Mouse (Mus musculus): ENCODE measurements at regions not wholly inside any gene's neighbourhood (a gene's known extent, or its start where the extent isn't known, plus 50 kb on each side); places are given as distances from the start of the nearest gene placed in this dataset.

DNA sequence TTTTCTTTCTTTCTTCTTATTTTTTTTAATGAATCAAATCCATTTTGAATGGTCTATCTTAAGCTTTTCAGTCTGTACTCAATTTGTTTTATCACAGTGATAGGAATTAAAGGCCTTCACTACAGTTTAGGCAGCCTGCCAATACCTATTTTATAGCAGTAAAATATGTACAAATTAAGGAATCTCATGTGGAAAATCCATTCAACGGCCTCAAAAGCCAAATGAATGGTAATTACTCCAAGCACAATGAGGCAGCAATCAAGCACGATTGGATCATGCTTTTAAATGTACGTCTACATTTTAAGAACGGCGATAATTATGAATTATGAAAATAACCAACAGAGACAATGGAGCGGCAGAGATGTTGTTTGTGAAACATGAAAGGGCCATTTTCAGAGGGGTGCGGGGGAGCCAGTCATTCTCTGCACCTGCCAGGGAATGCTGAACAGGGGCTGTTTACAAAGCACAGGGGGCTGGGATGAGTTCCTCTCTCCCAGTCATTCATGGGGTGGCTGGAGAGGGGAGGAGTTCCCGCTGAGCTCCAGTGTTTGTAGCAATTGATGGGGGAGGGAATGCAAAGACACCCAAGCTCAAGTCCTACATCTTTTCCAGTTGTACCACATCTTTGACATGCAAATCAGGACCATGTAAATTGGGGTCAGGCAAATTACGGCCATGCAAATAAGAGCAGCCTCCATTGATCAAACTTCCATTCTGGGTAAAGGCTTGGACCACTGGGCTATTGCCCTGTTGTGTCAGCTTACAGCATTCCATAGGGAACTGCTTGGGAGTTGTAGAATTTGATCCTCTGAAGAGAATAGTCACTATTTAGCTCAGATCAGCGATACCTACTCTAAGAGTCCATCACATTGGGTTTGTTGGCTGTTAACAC is 381.1 kb upstream of the Castor2 start:
- ATAC-seq (replicated peaks; ENCODE audit: low FRiP score, poor library complexity, severe bottlenecking): no peak

DNA sequence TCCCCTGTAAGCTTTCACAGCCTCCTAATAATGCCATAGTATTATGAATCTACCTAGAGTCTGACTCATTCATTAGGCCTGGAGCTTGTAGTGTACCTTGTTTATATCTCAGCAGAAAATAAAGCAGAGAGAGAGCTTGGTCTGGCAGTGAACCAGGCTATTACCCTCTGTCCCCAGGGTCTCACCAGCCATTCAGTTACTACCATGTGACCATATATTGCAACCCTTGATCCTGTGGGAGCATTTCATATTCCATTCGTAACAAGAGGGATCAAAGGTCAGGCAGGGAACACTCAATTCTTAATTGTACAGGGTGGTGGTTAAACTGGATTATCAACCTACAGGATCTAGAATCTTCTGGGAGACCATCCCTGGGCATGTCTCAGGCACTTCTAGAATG is 383.7 kb upstream of the Castor2 start:
- ATAC-seq (replicated peaks; ENCODE audit: low FRiP score, poor library complexity, severe bottlenecking): no peak

DNA sequence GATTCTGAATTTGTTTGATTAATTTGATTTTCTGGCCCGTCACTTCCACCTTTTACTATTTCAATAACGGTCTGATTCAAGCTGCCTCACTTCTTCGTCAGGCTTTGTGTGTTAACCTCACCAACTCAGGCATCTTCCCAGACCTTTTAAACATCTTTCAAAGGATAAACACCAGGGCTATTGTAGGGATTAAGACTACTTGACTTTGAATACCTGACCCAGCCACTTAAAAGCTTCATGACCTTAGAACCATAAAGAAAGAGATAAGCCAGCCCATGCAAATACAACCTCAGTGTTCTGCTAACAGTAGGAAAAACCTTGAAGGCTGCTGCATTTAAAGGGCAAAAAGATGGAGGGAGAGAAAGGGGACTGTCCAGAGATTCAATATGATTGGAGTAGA is 386.9 kb upstream of the Castor2 start:
- no peak for ATAC-seq (replicated peaks; ENCODE audit: low FRiP score, poor library complexity, severe bottlenecking)

DNA sequence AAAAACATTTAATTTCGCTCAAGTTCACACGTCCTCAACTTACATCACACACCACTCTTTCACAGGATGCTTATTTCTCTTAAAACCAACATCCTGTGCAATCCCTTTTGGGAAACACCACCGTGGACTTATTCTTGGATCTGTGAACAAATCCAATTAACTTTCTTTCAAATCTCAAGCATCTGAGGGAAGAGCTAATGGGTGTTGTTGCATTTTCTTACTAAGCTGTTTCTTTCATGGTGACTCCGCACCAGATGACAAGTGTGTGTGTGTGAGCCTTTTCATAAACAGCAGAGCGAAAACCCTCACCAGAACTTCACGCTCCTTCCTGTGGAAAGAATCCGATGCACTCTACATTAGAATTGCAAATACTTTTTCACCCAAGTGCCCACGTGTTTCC is 390.6 kb upstream of the Castor2 start:
- ATAC-seq (replicated peaks; ENCODE audit: low FRiP score, poor library complexity, severe bottlenecking): no peak

DNA sequence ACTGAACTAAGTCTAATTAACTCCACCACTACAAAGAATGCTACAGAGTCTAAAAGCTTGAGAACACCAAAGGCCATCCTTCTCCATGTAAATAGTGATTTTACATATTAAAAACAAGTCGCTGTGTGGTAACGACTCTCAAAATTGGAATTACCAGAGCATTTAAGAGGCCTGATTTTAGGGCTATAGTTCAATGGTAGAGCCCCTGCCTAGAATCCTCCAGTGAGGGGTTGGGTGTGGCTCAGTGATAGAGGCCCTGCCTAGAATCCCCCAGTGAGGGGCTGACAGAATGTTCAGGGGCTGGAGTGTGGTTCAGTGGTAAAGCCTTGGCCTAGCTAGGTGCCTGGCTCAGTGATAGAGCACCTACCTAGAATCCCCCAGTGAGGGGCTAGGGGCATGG is 413.3 kb upstream of the Castor2 start:
- ATAC-seq (replicated peaks; ENCODE audit: low FRiP score, poor library complexity, severe bottlenecking): no peak

DNA sequence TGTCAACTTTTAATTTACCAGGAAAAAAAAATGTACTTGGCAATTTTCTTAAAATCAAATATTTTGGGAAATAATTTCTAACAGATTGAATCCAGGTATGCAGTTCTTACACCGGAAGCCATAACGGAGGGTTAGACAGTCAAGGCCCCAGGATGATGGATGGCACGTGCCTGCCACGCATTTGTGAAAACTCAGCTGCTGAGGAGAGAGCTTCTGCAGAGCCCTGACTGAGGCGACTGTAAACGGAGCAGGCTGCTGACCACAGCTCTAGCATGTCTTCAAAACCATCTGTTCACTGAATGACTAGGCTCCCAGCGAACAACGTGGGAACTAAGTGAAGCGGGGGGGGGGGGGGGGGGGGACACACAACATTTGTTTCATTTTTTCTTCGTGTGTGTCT is 416.5 kb upstream of the Castor2 start:
- ATAC-seq (replicated peaks; ENCODE audit: low FRiP score, poor library complexity, severe bottlenecking): no peak

DNA sequence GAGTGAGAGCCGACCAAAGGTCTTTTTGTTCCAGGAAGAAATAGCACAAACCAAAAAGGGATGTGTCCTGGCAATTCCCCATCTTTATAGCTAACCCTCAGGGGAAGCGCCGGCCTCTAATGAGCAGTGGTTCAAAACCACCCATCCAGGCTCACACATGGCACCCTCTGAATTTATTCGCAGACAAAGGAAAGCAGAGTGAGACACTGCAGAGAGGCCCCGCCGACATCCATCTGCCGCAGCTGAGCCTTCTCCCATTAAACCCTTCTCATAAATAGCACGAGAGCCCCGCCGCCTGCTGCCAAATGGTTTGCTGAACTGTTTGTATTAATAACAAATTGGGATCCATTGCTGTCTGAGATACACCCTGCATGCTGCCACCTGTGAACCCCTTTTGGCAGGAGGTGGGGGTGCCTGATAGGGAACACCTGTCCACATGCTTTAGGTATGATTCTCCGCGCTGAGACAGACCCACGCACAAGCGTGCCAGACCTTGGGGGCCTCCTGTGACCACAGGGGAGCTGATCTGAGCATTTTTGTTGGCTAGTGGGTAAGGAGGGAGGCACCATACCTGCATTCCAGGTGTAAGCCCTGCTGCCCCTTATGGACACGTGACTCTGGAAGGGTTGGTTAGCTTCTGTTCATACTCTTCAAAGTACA is 422.6 kb upstream of the Castor2 start:
- no peak for ATAC-seq (replicated peaks; ENCODE audit: low FRiP score, poor library complexity, severe bottlenecking)

DNA sequence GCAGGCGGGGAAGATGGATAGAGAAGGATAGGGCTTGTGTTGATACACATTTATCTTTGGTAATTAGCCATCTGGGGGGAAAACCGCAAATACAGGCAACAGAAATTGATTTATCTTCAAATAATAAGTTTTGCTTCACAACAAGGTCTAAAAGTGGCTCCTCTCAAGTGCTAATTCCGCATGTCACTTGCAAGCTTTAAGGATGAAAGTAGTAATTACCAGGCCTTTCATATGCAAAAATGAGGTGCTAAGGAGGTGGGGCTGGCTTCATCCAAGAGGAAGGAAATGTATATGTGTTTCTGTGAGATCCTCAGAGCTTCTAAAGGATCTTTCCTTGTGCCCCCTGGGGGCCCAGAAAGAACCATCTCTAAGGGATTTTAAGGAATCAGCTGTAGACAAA is 423.9 kb upstream of the Castor2 start:
- ATAC-seq (replicated peaks; ENCODE audit: low FRiP score, poor library complexity, severe bottlenecking): no peak

DNA sequence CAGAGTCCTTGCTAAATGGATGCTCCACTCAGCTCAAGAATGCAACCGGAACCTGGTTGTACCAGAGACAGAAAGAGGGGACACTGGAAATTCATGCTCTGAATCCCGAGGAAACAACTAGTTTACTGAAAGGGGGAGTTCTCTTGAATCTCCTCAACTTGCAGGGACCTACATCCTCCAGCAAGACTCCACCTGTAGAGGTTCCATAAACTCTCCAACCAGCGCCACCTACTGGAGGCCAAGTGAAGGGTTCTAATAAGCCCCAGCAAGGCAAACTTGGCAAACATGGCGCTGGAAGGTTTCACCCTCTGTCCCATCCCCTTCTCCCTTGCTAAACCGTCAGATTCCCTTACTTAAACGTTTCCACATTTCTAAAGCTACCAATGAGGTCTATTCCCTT is 433.0 kb upstream of the Castor2 start:
- no peak for ATAC-seq (replicated peaks; ENCODE audit: low FRiP score, poor library complexity, severe bottlenecking)

DNA sequence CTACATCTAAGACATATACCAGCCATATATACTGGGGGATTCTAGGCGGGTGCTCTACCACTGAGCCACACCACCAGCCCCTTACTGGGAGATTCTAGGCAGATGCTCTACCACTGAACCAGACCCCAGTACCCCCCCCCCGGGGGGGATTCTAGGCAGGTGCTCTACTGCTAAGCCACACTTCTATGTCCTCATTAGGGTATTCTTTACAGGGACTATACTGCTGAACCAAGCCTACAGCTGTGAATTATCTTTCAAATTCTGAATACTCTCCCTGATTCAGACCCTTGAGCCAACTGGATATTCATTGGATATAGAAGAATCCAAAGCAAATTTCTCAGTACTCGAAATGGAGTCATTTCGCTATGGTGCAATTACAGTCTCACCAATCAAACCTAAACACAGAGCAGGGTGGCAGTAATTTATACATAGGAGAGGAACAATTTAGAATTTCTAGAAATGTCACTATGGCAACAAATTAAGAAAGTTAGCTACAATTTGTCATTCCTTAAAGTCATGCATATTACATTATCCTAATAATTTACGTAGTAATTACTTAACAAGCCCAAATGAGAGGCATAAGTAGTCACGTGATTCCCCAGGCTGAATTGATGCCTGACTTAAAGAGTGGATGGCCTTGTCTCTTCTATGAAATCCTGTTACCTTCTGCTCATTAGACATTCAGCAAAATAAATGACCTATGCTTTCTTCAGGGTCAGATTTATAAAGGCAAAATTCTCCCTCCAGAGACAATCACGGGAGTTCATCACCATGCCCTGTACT is 436.8 kb upstream of the Castor2 start:
- no peak for ATAC-seq (replicated peaks; ENCODE audit: low FRiP score, poor library complexity, severe bottlenecking)

DNA sequence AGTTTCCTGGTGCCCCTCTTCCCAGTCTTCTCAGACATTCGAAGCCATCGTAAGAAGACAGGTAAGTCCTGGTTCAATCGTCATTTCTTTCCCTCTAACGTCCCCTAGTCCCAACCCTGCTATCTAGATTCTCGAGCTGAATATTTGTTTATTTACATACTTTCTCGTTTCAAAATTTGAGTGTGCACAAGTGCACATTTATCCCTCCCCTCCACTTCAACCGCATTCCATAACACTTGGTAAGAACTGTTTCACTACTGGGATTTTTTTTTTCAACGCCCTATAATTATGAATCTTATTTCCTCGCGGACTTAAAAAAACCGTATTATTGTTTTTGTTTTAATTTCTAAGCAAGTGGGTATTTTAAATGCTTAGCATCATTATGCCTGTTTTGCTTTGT is 439.2 kb upstream of the Castor2 start:
- no peak for ATAC-seq (replicated peaks; ENCODE audit: low FRiP score, poor library complexity, severe bottlenecking)

DNA sequence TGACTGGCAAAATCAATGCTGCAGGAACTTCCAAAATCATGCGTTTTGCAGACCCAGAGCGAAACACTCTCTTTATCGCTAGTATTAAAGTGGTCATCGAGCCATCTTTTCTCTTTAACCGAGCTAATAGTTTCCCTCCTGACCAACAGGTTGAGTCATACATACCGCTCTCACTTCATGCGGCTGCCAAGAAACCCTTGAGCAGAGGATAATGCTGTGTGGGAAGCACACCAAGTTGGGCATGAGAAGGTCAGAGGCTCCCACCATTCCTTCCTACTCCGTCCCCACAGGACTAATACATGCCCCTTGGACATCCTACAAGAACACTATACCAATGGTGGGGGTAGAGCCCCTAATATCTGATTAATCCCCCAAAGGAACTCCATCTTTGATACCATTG is 442.7 kb upstream of the Castor2 start:
- no peak for ATAC-seq (replicated peaks; ENCODE audit: low FRiP score, poor library complexity, severe bottlenecking)

DNA sequence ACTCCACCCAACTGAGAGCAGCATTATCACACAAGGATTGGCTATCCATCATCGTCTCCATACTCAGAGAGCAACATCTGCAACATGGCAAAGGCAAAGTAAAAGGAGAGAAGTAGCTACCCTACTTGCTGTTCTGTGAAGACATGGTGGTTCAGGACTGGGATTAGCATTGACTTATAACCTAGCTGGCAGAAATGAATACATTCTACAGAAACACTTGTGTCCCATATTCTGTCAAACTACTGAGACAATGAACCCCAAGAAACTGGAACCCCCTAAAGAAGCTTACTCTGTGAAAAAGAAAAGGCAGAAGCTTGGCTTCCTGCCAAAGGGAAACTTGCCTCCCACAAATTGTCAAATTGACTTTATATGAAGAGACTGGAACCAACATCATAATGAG is 446.1 kb upstream of the Castor2 start:
- ATAC-seq (replicated peaks; ENCODE audit: low FRiP score, poor library complexity, severe bottlenecking): no peak

DNA sequence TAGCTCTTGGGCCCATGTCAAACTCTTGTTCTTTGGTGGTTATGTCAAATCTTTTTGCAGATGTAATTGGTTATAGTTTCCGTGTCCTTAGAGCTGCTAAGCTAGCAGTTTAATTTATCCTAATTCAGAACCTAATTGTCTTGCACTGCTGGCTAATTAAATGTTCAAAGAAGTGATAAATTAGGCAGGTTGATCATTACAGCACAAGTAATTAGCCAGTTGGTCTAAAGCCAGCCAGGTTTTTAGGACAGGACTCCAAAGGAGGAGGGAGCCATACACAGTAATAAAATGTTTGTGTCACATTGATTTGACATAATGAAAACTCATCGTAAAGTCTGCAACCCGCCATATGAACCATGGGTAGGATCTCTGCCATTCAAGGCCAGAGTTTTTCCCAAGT is 449.3 kb upstream of the Castor2 start:
- no peak for ATAC-seq (replicated peaks; ENCODE audit: low FRiP score, poor library complexity, severe bottlenecking)

DNA sequence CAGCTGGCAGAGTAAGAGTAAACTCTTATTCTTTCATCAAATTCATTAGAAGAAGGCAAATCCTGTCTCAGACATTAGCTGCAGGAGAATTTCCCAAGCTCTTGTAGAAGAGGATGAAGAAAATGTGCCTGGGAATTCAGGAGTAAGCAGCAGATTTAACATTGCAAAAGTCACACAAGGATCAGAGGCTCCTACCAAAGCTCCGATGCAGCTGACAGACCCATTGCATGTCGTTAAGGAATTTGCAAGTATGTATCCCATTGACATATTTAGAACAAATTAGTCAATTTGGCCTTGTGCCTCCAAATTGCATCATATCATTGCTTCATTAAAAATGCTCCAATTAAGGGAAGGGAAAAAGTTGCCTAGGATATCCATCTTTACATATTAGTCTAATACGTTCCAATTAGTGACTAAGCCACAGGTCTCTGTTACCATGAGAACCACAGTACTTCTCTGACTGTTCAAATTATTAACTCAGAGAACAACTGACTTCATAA is 453.8 kb upstream of the Castor2 start:
- no peak for ATAC-seq (replicated peaks; ENCODE audit: low FRiP score, poor library complexity, severe bottlenecking)

DNA sequence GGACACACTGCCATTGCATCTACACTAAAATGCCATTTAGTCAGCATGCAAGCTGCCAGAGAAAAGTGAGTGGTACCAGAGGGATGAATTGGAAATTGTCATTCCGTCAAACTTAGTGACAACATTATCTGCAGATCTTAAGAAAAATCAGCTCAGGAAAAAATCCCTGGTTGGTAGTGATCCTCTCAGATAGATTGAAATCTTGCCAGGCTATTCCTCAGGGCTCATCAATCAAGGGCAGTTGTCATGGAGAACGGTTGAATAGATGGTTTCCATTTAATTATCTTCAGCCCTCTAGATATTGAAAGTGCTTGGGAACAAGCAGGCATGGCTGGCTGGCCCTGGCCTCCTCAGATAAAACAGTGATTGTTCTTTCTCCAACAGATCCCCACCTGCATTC is 456.2 kb upstream of the Castor2 start:
- no peak for ATAC-seq (replicated peaks; ENCODE audit: low FRiP score, poor library complexity, severe bottlenecking)

DNA sequence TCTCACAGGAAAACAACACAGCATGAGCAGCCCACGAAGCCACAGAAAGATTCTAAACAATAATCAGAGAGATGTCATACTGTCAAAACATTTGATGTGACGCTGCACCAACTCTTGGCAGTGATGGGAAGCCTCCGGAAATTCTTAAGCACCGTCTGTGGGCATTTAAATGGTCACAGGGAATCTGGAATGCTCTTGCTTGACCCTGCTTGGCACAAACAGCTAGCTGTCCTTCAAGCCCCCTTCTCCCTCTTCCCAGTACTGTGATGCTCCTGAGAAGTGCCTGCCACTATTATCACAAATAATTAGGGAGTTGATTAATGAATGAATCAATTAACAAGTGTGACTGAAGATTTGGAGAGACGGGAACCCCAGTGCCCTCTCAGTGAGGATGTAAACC is 465.0 kb upstream of the Castor2 start:
- ATAC-seq (replicated peaks; ENCODE audit: low FRiP score, poor library complexity, severe bottlenecking): no peak

DNA sequence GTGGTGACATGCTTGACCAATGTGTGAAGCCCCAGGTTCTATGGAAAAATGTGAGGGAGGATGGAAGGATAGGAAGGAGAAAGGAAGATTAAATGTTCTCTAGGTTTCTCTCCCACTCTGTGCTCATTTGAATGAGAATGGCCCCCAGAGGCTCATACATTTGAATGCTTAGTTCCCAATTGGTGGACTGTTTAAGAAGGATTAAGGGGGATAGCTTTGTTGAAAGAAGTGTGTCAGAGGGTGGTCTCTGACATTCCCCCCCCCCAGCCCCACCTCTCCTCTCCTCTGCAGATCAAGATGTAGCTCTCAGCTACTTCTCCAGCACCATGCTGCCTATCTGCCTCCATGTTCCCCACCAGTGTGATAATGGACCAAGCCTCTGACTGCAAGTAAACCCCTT is 467.7 kb upstream of the Castor2 start:
- no peak for ATAC-seq (replicated peaks; ENCODE audit: low FRiP score, poor library complexity, severe bottlenecking)

DNA sequence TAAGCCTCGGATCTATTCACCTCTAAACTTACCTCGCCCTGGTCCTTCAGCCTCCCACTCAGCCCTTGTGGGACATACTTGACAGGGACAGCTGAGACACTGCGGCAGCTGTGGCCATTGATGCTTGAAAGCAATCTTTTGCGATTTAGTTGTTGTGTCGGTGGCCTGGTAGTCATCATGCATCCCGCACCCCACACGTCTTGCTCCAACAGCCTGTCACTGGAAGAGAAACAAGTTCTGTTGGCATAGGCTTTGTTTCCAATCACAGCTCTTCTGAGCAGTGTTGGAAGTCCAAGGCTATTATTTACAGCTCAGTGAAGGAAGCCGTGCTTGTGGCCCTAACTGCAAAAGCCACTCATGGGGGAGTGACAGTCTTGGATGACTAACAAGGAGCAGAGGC is 480.2 kb upstream of the Castor2 start:
- no peak for ATAC-seq (replicated peaks; ENCODE audit: low FRiP score, poor library complexity, severe bottlenecking)

DNA sequence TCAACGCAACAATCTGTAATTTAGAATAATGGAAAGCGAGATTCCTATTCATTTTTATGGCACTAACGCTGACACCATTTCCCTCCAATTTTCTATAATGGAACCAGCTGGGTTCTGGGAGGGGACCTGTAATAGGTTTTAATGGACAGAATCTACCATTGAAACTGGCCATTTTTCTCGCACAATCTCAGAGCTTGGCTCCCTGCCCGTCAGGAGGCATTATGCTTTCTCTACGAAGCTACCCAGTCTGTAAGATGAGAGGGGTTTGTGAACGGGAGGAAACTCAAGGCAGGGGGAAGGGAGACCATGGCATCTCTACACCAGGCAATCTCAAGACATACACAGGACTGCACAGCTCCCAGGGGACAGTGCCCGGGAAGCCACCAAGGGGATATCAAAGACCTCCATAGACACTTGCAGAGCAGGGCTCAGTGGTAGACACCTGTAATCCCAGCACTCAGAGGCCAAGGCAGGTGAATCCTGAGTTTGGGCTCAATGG is 498.2 kb upstream of the Castor2 start:
- no peak for ATAC-seq (replicated peaks; ENCODE audit: low FRiP score, poor library complexity, severe bottlenecking)

DNA sequence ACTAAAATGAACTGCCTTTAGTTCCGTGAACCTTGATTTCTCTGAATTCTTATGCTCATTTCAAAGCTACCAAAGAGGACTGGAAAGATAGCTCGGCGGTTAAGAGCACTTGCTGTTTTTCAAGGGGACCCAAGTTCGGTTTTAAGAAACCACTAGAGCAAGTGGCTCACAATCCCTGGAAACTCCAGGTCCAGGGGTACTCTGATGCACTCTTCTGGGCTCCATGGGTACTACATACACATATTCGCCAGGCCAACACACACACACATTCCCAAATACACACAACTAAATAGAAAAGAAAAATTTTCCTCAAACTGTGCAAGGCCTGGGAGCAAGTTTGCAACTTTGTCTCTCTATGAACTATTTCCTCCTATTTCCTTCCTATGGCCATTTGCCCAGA is 498.9 kb upstream of the Castor2 start:
- ATAC-seq (replicated peaks; ENCODE audit: low FRiP score, poor library complexity, severe bottlenecking): no peak
